Mouse (Mus musculus) liver, embryonic 12.5 days (tissue): Measurements from ENCODE around the gene Cdc40. TPM values are rescaled to one million over a fixed set of nuclear protein-coding genes. Genes with fewer than 3 reads are reported as not detected.
A peak's percentile ranks its signal among the peaks of the same experiment; 100 is the strongest.

Experiments
- ATAC-seq: fragments of 200-750 bp; cut with Nextera tagmentation; 2 replicates; pipeline ENCODE4 v1.8.0; 2017; ENCODE audit warnings: moderate number of reproducible peaks, mild to moderate bottlenecking, moderate library complexity
- H3K27ac ChIP-seq: fragments of 300-500 bp; sonication (generic); 2 replicates; pipeline ENCODE4 v1.5.1; 2016; ENCODE audit warnings: mild to moderate bottlenecking
- H3K27me3 ChIP-seq: fragments of 300-500 bp; sonication (generic); replicated peaks from 2 replicates; pipeline ENCODE4 v1.6.1; 2016; ENCODE audit warnings: mild to moderate bottlenecking, moderate library complexity
- H3K36me3 ChIP-seq: fragments of 300-500 bp; sonication (generic); 2 replicates; pipeline ENCODE4 v1.6.1; 2016; ENCODE audit warnings: mild to moderate bottlenecking, moderate library complexity
- H3K4me1 ChIP-seq: fragments of 300-500 bp; sonication (generic); 2 replicates; pipeline ENCODE4 v1.6.1; 2016
- H3K4me2 ChIP-seq: fragments of 300-500 bp; sonication (generic); 2 replicates; pipeline ENCODE4 v1.6.1; 2016; ENCODE audit warnings: mild to moderate bottlenecking, moderate library complexity
- H3K4me3 ChIP-seq: fragments of 300-500 bp; sonication (generic); 2 replicates; pipeline ENCODE4 v1.5.1; 2016; ENCODE audit warnings: mild to moderate bottlenecking, moderate library complexity
- H3K9ac ChIP-seq: fragments of 300-500 bp; sonication (generic); 2 replicates; pipeline ENCODE4 v1.6.1; 2016; ENCODE audit warnings: mild to moderate bottlenecking, moderate library complexity
- H3K9me3 ChIP-seq: fragments of 300-500 bp; sonication (generic); replicated peaks from 2 replicates; pipeline ENCODE4 v1.6.1; 2016; ENCODE audit warnings: mild to moderate bottlenecking, moderate library complexity
- WGBS: fragments of 180-500 bp; shearing (Covaris S2); methylation state at CpG from one replicate; pipeline ENCODE4 v1.1.7; 2016; ENCODE audit not compliant: insufficient replicate concordance; 5-methylcytosine and 5-hydroxymethylcytosine counted together
- polyA plus RNA-seq: library from polyadenylated mRNA; unstranded; fragments of >200 nt; fragmentation: Nextera tagmentation; extraction: Ambion mirVana; gene quantifications from 2 replicates; pipeline ENCODE4 v1.2.1, GENCODE M21; 2016

Gene Cdc40
- polyA plus RNA-seq, 1 experiment from 2014 or later, result 20.1 TPM

- no peak for ATAC-seq
- WGBS, result 84% methylated on average over 2 of the region's 2 CpGs
- no peak overlapping the region for H3K4me2 ChIP-seq
- H3K4me3 ChIP-seq, result no peak overlapping the region
- no peak overlapping the region for H3K27ac ChIP-seq
- H3K36me3 ChIP-seq, result no peaks in the 10 kb centered on the region
- peaks cover 10% of the 10 kb centered on the region for H3K4me1 ChIP-seq
- H3K9me3 ChIP-seq, result no peaks in the 10 kb centered on the region
- peaks cover 15% of the 10 kb centered on the region for H3K27me3 ChIP-seq
- no peak overlapping the region for H3K9ac ChIP-seq
Measured at GRCm38 (mm10) chr10:40887316-40887715, 4.2 kb upstream of the Cdc40 start.

GRCm38 (mm10) chr10:40885432-40885831 lies 2.3 kb upstream of the Cdc40 start:
- Histone ChIP-seq H3K9ac (no peak overlapping the region), H3K27me3 (peaks cover 15% of the 10 kb centered on the region), H3K36me3 (no peaks in the 10 kb centered on the region), H3K9me3 (no peaks in the 10 kb centered on the region), H3K4me3 (no peak overlapping the region), H3K4me2 (no peak overlapping the region), H3K4me1 (peaks cover 27% of the 10 kb centered on the region), H3K27ac (no peak overlapping the region)
- ATAC-seq, result no peak
- 81% methylated on average over 7 of the region's 7 CpGs for WGBS

DNA sequence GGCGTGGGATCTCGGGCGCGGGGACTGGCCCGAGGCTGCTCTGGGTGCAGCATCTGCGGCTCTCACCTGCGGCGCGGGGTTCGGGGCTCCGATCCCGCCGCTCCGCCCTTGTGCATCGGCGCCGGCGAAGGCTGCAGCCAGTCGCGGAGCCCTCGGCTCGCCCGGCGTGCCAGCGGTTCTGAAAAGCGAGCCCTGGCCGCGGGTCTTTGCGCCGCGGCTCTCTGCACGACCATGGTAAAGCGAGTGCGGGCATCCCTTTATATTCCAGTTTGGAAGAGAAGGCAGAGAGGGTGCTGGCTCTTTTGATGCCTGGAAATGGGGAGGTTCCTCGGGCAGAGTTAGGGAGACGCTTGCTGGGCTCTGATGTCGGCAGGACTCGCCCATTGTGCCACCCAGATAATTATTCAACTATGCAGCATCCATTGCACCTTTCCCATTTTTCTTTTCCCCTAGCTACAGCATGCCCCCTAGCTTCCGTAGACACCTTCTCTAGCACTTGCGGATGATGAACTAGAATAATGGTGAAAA lies 1.2 kb upstream of the Cdc40 start:
- H3K36me3 ChIP-seq, result peaks cover 7% of the 10 kb centered on the region
- no peak overlapping the region for H3K27ac ChIP-seq
- under 1% methylated on average over 40 of the region's 40 CpGs for WGBS

GRCm38 (mm10) chr10:40883644-40884278 lies 650 bp upstream of the Cdc40 start:
- H3K27ac ChIP-seq, result peak overlapping the region; percentile 53; the same call in 1 of the 2 replicates
- peaks cover 38% of the 10 kb centered on the region for H3K4me1 ChIP-seq
- under 1% methylated on average over 79 of the region's 87 CpGs for WGBS
- H3K27me3 ChIP-seq, result peaks cover 15% of the 10 kb centered on the region
- ATAC-seq, result peak; percentile 66
- H3K9ac ChIP-seq, result peak overlapping the region; percentile 70
- H3K36me3 ChIP-seq, result peaks cover 10% of the 10 kb centered on the region
- peak overlapping the region; percentile 100 for H3K4me2 ChIP-seq
- peak overlapping the region; percentile 96 for H3K4me3 ChIP-seq
- no peaks in the 10 kb centered on the region for H3K9me3 ChIP-seq

More for the DNA sequence above, 1.2 kb upstream of the Cdc40 start:
- Histone ChIP-seq H3K27me3 (peaks cover 15% of the 10 kb centered on the region), H3K9ac (peak overlapping the region; percentile 70), H3K4me2 (peak overlapping the region; percentile 100), H3K4me1 (peaks cover 38% of the 10 kb centered on the region), H3K4me3 (peak overlapping the region; percentile 96), H3K9me3 (no peaks in the 10 kb centered on the region)
- no peak for ATAC-seq

DNA sequence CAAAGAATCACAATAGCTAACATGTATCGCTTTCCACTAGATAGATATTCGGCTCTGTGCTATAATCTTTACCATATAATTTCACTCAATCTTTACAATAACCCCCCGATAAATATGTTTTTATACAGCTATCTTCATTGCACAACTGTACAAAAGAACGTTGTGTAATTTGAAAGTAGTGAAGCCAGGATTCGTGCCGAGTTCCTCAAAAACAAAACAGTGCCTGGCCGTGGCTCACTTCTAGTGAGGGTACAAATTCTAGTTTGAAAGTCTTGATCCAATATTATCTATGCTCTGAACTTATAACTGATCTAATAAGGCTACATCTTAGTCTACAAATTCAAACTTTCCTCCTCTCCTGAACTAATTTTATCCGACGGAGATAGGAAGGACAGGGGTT lies 778 bp downstream of the Cdc40 start:
- Histone ChIP-seq H3K4me1 (peaks cover 41% of the 10 kb centered on the region), H3K4me3 (peak overlapping the region; percentile 96), H3K27me3 (peaks cover 13% of the 10 kb centered on the region), H3K9ac (peak overlapping the region; percentile 87), H3K36me3 (peaks cover 10% of the 10 kb centered on the region), H3K4me2 (peak overlapping the region; percentile 100), H3K9me3 (no peaks in the 10 kb centered on the region), H3K27ac (peak overlapping the region; percentile 86)
- WGBS, result 10% methylated on average over 9 of the region's 9 CpGs
- no peak for ATAC-seq

GRCm38 (mm10) chr10:40881236-40881635 lies 1.9 kb downstream of the Cdc40 start:
- H3K4me2 ChIP-seq, result peak overlapping the region; percentile 100
- H3K27me3 ChIP-seq, result peaks cover 12% of the 10 kb centered on the region
- H3K36me3 ChIP-seq, result peaks cover 10% of the 10 kb centered on the region
- H3K9me3 ChIP-seq, result no peaks in the 10 kb centered on the region
- H3K4me1 ChIP-seq, result peaks cover 41% of the 10 kb centered on the region
- no peak overlapping the region for H3K27ac ChIP-seq
- H3K9ac ChIP-seq, result no peak overlapping the region
- 79% methylated on average over 3 of the region's 3 CpGs for WGBS
- no peak for ATAC-seq
- H3K4me3 ChIP-seq, result peak overlapping the region; percentile 96; the same call in 1 of the 2 replicates

GRCm38 (mm10) chr10:40879969-40880368 lies 3.1 kb downstream of the Cdc40 start:
- H3K4me2 ChIP-seq, result no peak overlapping the region
- H3K9ac ChIP-seq, result no peak overlapping the region
- H3K27ac ChIP-seq, result no peak overlapping the region
- H3K36me3 ChIP-seq, result peaks cover 12% of the 10 kb centered on the region
- H3K4me1 ChIP-seq, result peaks cover 41% of the 10 kb centered on the region
- H3K27me3 ChIP-seq, result peaks cover 12% of the 10 kb centered on the region
- 81% methylated on average over 9 of the region's 9 CpGs for WGBS
- ATAC-seq, result no peak
- H3K9me3 ChIP-seq, result no peaks in the 10 kb centered on the region
- no peak overlapping the region for H3K4me3 ChIP-seq

DNA sequence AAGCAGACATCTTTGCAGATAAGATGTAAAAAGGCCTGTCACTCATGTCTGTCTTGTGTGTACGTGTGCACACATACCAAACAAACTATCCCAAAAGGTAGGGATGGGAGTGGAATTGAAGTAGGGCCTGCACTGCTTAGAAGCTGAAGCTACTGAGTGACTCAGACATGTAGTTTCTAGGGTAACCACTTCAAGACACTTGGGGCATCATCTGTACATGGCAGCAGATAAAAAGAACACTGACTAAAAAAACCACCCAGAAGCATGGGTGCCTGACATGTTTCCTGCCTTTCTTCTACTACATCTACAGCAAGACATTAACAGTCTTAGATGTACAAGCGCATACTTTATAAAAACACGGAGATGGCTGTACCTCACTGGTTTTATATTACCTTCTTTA lies 4.9 kb downstream of the Cdc40 start:
- no peak overlapping the region for H3K4me3 ChIP-seq
- no peak for ATAC-seq
- H3K27ac ChIP-seq, result no peak overlapping the region
- H3K27me3 ChIP-seq, result no peaks in the 10 kb centered on the region
- H3K9ac ChIP-seq, result no peak overlapping the region
- H3K9me3 ChIP-seq, result no peaks in the 10 kb centered on the region
- H3K4me2 ChIP-seq, result no peak overlapping the region
- peaks cover 31% of the 10 kb centered on the region for H3K4me1 ChIP-seq
- H3K36me3 ChIP-seq, result peaks cover 15% of the 10 kb centered on the region
- 71% methylated on average over 3 of the region's 3 CpGs for whole genome bisulfite sequencing

GRCm38 (mm10) chr10:40872052-40872451 lies 11.1 kb downstream of the Cdc40 start:
- Histone ChIP-seq H3K9ac (no peak overlapping the region), H3K4me3 (no peak overlapping the region), H3K4me2 (no peak overlapping the region), H3K9me3 (no peaks in the 10 kb centered on the region), H3K4me1 (peaks cover 6% of the 10 kb centered on the region; the same call in 1 of the 2 replicates), H3K27me3 (no peaks in the 10 kb centered on the region), H3K27ac (no peak overlapping the region), H3K36me3 (peaks cover 12% of the 10 kb centered on the region)
- WGBS, result 63% methylated on average over 2 of the region's 2 CpGs
- no peak for ATAC-seq

DNA sequence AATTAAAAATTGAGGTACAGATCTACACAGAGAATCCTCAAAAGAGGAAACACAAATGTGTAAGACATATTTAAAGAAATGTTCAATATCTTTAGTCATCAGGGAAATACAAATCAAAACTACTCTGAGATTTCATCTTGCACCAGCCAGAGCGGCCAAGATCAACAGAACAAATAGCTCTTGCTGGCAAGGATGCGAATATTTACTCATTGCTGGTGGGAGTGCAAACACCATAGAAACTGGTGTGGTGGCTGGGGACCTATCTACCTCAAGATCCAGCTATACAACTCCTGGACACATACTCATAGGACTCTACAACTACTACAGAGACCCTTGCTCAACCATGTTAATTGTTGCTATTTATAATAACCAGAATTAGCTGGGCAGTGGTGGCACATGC lies 11.8 kb downstream of the Cdc40 start:
- Histone ChIP-seq H3K9ac (no peak overlapping the region), H3K36me3 (peaks cover 18% of the 10 kb centered on the region), H3K27me3 (no peaks in the 10 kb centered on the region), H3K4me2 (no peak overlapping the region), H3K27ac (no peak overlapping the region), H3K4me3 (no peak overlapping the region), H3K4me1 (peaks cover 6% of the 10 kb centered on the region; the same call in 1 of the 2 replicates), H3K9me3 (no peaks in the 10 kb centered on the region)
- ATAC-seq, result no peak
- 82% methylated on average over 2 of the region's 2 CpGs for WGBS

DNA sequence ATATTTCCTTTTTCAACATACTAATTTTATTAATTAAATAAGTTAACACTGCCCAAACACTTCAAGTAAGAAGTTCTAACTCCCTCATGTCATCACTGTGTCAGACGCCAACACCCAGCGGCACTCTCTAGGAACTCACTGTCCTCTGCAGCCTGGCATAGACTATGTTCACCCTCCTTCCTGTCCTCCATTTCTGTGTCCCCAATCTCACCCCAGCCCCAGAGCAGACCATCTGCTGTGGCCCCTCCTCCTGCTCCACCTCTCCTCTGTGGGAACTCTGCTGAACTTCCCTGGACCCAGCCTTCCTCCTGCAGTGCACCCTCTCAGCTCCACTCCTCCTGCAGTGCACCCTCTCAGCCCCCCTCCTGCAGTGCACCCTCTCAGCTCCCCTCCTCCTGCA lies 15.0 kb downstream of the Cdc40 start:
- Histone ChIP-seq H3K9ac (no peak overlapping the region), H3K27ac (no peak overlapping the region)
- no peak for ATAC-seq

GRCm38 (mm10) chr10:40857599-40857998 lies 25.5 kb downstream of the Cdc40 start:
- Histone ChIP-seq H3K27me3 (no peaks in the 10 kb centered on the region), H3K4me3 (no peak overlapping the region), H3K9ac (no peak overlapping the region), H3K36me3 (peaks cover 12% of the 10 kb centered on the region), H3K4me2 (no peak overlapping the region), H3K27ac (no peak overlapping the region), H3K9me3 (no peaks in the 10 kb centered on the region), H3K4me1 (no peaks in the 10 kb centered on the region)
- WGBS, result 86% methylated on average over 8 of the region's 8 CpGs
- ATAC-seq, result no peak

More for the DNA sequence above, 15.0 kb downstream of the Cdc40 start:
- 0 out of 2 replicates have a peak, but pooled peaks cover 4% of the 10 kb centered on the region for H3K9me3 ChIP-seq
- 90% methylated on average over 2 of the region's 2 CpGs for WGBS
- H3K4me3 ChIP-seq, result no peak overlapping the region
- no peak overlapping the region for H3K4me2 ChIP-seq
- peaks cover 6% of the 10 kb centered on the region; the same call in 1 of the 2 replicates for H3K4me1 ChIP-seq
- peaks cover 37% of the 10 kb centered on the region for H3K36me3 ChIP-seq
- H3K27me3 ChIP-seq, result no peaks in the 10 kb centered on the region
